Mouse (Mus musculus) cortical plate, adult 2 months (tissue): Measurements from ENCODE around the gene Tbx3. TPM values are rescaled to one million over a fixed set of nuclear protein-coding genes. Genes with fewer than 3 reads are reported as not detected.

ENCODE experiments used
- H3K27ac ChIP-seq: fragments of 200-500 bp; 2 replicates; pipeline ENCODE4 v1.5.1; 2012; ENCODE audit warnings: low read length, control low read depth, inconsistent platforms; ENCODE audit not compliant: insufficient read depth
- H3K4me1 ChIP-seq: fragments of 200-500 bp; 2 replicates; pipeline ENCODE4 v1.6.1; 2011; ENCODE audit warnings: low read length; ENCODE audit not compliant: control insufficient read depth, insufficient read depth
- H3K4me3 ChIP-seq: fragments of 200-500 bp; 2 replicates; pipeline ENCODE4 v1.5.1; 2011; ENCODE audit warnings: mild to moderate bottlenecking, low read length, control low read depth; ENCODE audit not compliant: insufficient read depth
- CTCF ChIP-seq: fragments of 200-500 bp; IDR thresholded peaks from 2 replicates; pipeline ENCODE4 v1.5.1; 2011; ENCODE audit warnings: mild to moderate bottlenecking, control low read depth, low read length; ENCODE audit not compliant: insufficient read depth; ENCODE audit errors: extremely low read depth
- POLR2A ChIP-seq: fragments of 200-500 bp; IDR thresholded peaks from 2 replicates; pipeline ENCODE4 v1.6.1; 2011; ENCODE audit warnings: mild to moderate bottlenecking, low read length, control low read depth; ENCODE audit not compliant: insufficient read depth; ENCODE audit errors: extremely low read depth
- polyA plus RNA-seq: library from polyadenylated mRNA; depleted of rRNA; stranded (reverse); fragments of >200 nt; gene quantifications from 2 replicates; pipeline ENCODE4 v1.2.3, GENCODE M21; 2012; rRNA removed

Tbx3 gene
- polyA plus RNA-seq, 1 experiment: 1.8 TPM

GRCm38 (mm10) chr5:119732978-119733377 is 62.5 kb downstream of the Tbx3 start:
- H3K4me1 ChIP-seq: no peaks in the 10 kb centered on the region
- TF ChIP-seq CTCF (no peak), POLR2A (no peak)
- no peak overlapping the region for H3K27ac ChIP-seq
- no peak overlapping the region for H3K4me3 ChIP-seq

Other genes with a start within 250 kb of the Tbx3 start
- gene Tbx5, start 162.0 kb downstream of the Tbx3 start, polyA plus RNA-seq: not detected in 2 replicates